Mouse (Mus musculus) right cerebral cortex, postnatal 36 days (tissue): ENCODE results near the gene Dusp13.

ENCODE experiments used
- DNase-seq, 2 experiments: peaks; one replicate each; pipeline ENCODE4 v3.0.0; 2022; ENCODE audit warnings: low spot score in 2 of 2, mixed read lengths in 1 of 2

Dusp13 gene

GRCm38 (mm10) chr14:21747436-21748141, 3.4 kb downstream of the Dusp13 start:
- DNase-seq, result no peak

- DNase-seq, result no peak
Observed at GRCm38 (mm10) chr14:21746846-21747245, 4.1 kb downstream of the Dusp13 start.

- DNase-seq, result no peak
Observed at GRCm38 (mm10) chr14:21746251-21746650, 4.7 kb downstream of the Dusp13 start.

GRCm38 (mm10) chr14:21745149-21745548, 5.8 kb downstream of the Dusp13 start:
- no peak for DNase-seq

- DNase-seq, result no peak
Observed at GRCm38 (mm10) chr14:21744169-21744568, 6.8 kb downstream of the Dusp13 start.

GRCm38 (mm10) chr14:21742441-21742840, 8.5 kb downstream of the Dusp13 start:
- DNase-seq, result no peak

- DNase-seq, result peak; percentile 53 to 61
Observed at GRCm38 (mm10) chr14:21741786-21742185, 9.2 kb downstream of the Dusp13 start.

- DNase-seq, result no peak
Observed at GRCm38 (mm10) chr14:21741314-21741713, 9.7 kb downstream of the Dusp13 start.

- DNase-seq, result no peak
Observed at GRCm38 (mm10) chr14:21740345-21740744, 10.6 kb downstream of the Dusp13 start.

- DNase-seq, result no peak
Observed at GRCm38 (mm10) chr14:21733131-21733905, 17.7 kb downstream of the Dusp13 start.

- no peak for DNase-seq
Observed at GRCm38 (mm10) chr14:21729936-21730335, 21.0 kb downstream of the Dusp13 start.

- DNase-seq, result peak; percentile 25 to 63
Observed at GRCm38 (mm10) chr14:21729031-21729732, 21.8 kb downstream of the Dusp13 start.

GRCm38 (mm10) chr14:21722021-21722698, 28.8 kb downstream of the Dusp13 start:
- DNase-seq, result no peak

GRCm38 (mm10) chr14:21720430-21721205, 30.4 kb downstream of the Dusp13 start:
- DNase-seq, result no peak

GRCm38 (mm10) chr14:21719646-21720383, 31.2 kb downstream of the Dusp13 start:
- no peak for DNase-seq

GRCm38 (mm10) chr14:21714486-21714885, 36.5 kb downstream of the Dusp13 start, which contains the start of gene Dupd1:
TSS of gene Dupd1 (minus strand) at chr14:21714576.
- DNase-seq, result no peak

- no peak for DNase-seq
Observed at GRCm38 (mm10) chr14:21711231-21711630, 39.8 kb downstream of the Dusp13 start.

- no peak for DNase-seq
Observed at GRCm38 (mm10) chr14:21709545-21709944, 41.4 kb downstream of the Dusp13 start.

- DNase-seq, result peak; percentile 33 to 58
Observed at GRCm38 (mm10) chr14:21706759-21707571, 44.0 kb downstream of the Dusp13 start.
